Mouse (Mus musculus) heart, postnatal 0 days (tissue): ENCODE results near the gene Rps27rt.

ENCODE experiments used
- CTCF ChIP-seq: IDR thresholded peaks from 2 replicates; pipeline ENCODE4 v1.5.1; 2016; ENCODE audit warnings: antibody characterized with exemption, control low read depth, low read depth
- EP300 ChIP-seq: IDR thresholded peaks from 2 replicates; pipeline ENCODE4 v1.6.1; 2016; ENCODE audit warnings: antibody characterized with exemption, low read depth

- TF ChIP-seq CTCF = no peak
- TF ChIP-seq EP300 = no peak
Measured at GRCm38 (mm10) chr9:114995250-114995649, 12.7 kb upstream of the Rps27rt start.
